Mouse (Mus musculus): Measurements from ENCODE around the gene Inhbe. TPM values are rescaled to one million over a fixed set of nuclear protein-coding genes. Genes with fewer than 3 reads are reported as not detected.

The Inhbe gene
- not detected for total RNA-seq (2022)

DNA sequence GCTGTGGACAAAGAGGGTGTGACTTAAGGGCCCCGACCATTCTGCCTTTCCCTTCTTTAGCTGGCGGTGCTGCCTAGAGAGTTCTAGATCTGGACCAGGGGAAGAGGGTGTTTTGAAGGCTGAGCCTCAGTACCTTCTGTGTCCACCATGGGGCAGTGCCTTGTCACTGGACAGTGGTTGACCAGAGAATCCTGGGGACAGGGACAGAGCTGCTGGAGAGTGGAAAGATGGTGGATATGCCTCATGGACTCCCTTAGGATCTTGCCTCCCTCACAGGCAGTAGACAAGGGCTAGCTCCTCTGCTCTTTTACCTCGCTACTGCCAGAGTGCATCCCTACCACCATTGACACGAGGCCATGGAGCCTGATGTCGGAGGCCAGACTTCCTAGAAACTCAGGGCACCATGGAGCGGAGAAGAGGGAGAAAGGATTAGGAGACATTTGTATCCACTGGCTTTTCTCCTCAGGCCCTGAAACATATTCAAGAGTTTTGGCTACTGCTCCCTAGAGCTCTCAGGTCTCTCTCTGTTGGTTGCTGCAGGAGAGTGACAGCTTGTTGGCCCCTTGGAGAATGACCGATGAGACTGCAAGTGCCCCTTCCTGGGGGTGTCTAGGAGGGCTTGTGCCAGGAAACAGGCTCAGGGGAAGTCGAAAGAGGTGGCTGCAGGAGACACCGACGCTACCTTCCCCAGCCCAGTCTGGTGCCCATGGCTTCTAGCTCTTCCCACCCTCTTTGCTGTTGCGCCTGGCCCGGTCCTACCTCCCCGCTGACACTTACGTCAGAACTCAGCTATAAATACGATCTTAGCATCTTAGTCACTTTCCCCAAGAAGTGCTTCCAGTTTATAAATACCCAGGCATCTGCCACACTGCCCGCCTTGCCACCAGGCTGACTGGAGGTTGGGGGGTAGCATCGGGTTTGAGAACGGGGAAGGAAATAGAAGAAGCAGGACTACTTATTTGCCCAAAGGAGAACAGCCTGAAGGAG lies at the start of gene Inhbe:
Gene Inhbe (minus strand): TSS at position 503 of the 987 bp plus-strand sequence.
- DNase-seq (ENCODE audit: low spot score), result peak; percentile 42

DNA sequence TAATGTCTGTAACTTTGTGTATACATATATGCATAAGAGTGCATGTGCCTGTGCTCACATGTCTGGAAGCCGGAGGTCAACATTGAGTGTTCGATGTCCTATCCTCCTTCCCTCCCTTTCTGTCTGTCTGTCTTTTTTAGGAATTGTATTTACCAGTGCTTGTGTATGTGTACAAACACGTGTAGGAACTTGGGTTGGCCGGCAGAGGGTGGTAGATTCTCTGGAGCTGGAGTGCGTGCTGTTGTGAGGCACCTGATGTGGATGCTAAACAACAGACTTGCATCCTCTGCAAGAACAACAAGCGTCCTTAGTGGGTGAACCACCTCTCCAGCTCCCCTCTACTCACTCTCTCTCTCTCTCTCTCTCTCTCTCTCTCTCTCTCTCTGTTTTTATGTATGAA lies 37.6 kb upstream of the Inhbe start:
- no peak for DNase-seq (ENCODE audit: low spot score)

DNA sequence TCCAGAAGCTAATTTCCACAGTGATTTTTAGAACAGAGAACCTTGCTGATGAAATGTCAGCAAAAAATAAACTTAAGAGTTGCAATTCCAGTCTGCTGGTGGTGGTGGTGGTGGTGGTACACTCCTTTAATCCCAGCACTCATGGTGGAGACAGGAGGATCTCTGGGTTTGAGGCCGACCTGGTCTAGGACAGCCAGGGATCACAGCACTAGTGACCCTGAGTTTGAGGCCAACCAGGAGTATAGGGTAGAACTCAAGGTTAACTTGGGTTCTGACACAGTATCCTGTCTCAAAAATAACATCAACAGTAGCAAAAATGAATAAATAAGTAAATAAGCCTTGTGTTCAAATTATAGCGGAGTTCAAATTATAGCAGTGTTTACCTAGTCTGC lies 27.5 kb upstream of the Inhbe start:
- no peak for DNase-seq (ENCODE audit: low spot score)

DNA sequence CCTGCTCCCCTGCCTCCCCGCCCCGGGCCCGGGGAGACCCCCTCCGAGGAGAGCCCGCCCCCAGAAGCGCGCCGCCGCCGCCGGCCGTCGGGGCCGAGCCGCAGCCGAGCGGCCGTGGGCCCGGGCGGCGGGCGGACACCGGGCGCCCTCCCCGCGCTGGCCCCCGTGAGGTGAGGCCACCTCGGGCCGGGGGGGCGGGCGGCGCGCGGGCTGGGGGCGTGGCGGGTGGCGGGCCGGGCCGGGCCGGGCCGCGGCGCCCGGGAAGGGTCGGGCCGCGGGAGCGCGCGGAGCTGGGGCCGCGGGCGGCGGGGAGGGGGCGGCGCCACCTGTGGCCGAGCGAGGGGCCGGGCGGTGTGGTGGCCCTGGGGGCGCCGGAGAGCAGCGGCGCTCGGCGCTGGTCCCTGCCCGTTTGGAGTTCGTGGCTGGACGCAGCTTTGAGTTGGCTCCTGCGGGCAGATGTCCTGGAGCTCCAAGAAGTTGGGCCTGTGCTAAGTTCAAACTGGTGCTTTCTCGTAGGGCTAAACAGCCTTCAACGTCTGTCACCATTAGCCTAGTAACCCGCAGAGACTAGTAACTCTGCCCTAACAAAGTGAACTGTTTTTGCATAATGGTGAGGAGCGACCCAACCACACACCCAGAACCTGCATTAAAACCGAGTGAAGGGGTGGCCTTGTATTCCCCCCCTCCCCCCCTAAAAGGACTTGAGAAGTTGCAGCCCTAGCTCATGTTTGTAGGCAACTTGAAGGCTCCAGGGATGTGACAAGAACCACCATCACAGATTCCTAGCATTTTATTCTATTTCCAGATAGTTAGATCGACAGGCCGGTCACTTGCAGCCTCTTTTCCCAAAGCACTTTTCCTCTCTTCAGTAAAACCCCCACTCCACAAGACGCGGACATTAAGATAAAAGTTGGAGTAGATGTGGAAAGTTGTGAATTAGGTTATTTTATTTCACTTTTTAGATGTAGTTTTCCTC lies 26.8 kb upstream of the Inhbe start:
- DNase-seq (ENCODE audit: low spot score), result peak; percentile 38

DNA sequence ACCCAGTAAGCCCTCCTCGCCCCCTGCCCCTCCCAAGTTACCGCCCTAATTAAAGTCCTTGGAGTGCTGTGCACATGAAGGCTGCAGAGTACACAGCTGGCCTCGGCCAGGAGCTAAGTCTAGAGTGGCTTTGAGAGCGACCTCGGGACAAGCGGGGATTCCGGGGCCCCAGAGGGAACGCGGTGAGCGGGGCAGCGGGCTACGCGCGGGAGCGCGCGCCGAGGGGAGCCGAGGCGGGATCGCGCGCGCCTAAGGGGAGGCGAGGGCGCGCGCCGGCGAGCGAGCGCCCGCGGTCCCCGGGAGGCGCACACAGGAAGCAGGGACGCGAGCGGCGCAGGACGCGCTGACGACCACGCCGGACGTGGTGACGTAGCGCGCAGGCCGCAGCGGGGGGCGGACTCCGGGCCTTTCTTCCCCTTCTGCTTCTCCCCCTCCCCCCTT lies 26.1 kb upstream of the Inhbe start, which contains the start of gene R3hdm2:
Gene R3hdm2 (plus strand): TSS at position 77 of the 441 bp plus-strand sequence.
- peak; percentile 78 for DNase-seq (ENCODE audit: low spot score)

DNA sequence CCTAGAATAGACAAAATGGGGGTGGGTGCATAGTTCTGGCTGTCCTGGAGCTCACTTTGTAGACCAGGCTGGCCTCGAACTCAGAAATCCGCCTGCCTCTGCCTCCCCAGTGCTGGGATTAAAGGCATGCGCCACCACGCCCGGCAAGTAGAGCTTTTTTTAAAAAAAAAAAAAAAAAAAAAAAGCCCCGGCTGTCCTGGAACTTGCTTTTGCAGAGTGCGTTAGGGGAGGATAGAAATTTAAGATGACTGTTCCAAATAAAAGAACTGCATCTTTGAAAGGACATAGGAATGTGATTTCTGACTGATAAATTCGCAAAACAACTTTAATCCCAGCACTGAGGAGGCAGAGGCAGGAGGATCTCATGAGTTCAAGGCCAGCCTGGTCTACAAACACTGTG lies 25.4 kb upstream of the Inhbe start:
- no peak for DNase-seq (ENCODE audit: low spot score)

DNA sequence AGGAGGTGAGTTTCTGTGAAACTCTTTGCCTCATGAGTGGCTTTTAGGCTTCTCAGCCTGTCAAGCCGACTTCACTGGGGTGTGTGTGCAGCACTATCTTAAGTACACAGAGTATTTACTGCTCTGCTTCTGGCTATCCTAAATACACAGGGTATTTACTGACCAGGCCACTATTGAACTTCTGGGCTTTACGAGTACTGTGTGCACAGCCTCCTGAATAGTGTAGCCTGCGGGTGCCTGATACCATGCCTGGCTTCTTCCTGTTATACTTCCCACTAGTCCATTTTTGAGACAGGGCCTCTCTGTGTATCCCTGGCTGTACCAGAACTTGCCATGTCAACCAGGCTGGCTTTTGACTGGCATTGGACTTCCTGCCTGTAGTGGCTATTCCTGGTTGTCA lies 23.5 kb upstream of the Inhbe start:
- no peak for DNase-seq (ENCODE audit: low spot score)

DNA sequence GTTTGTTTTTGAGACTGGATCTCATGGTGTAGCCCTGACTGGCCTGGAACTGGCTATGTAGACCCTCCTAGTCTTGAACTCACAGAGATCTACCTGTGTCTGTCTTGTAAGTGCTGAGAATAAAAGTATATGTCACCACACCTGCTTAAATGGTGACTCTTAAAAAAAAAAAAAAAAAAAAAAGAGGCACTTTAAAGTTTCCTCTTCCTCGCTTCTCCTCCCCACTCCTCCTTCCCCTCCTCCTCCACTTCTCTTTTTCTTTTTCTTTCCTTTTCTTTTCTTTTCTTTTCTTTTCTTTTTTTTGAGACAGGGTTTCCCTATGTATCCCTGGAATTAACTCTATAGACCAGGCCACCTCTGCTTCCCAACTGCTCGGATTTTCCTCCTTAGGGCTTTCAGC lies 16.8 kb upstream of the Inhbe start:
- no peak for DNase-seq (ENCODE audit: low spot score)

DNA sequence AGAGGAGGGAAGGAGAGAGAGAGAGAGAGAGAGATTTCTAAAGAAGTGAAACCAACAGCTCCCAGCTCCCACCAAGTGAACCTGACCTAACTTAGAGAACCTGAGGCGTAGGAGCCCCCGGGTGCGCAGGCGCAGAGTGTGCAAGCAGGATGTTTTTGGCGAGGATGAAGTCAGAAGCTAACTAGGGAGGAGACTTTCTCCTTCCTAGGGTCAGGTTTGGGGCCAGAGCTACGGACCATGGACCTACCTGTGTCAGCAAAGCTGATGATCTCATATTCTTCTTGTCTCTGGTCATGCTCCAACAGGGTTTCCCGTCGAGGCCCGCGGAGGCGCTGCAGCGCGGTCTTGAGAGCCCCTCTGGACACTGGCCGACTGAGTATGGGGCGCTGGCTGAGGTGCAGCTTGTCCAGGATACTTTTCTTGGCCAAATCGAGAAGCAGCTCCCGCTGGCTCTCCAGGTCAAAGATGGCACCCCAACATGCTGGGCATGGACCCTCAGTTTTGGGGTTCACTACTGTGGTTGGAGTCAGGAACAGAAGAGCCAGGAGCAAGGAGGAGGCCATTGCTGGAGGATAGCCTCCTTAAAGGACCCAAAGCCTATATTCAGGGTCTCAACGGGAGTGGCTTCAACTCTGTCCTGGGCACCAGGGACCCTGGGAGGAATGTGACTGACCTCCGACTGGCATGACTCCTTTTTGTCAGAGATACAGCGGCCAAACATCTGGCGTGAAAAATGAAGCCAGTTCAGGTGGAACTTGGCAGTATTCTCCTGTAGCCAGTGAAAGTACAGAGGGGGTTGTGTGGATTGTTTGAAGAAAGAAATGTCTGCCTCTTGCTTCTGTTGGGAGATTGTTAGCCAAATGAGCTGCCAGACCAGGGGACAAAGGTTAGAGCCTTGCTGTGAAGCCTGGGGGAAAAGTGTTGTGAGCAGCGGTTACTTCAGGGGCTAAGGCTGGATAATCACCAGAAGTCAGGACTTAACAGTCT lies 15.9 kb upstream of the Inhbe start, which contains the start of gene Inhbc:
Gene Inhbc (minus strand): TSS at position 598 of the 987 bp plus-strand sequence.
- DNase-seq (ENCODE audit: low spot score), result no peak

DNA sequence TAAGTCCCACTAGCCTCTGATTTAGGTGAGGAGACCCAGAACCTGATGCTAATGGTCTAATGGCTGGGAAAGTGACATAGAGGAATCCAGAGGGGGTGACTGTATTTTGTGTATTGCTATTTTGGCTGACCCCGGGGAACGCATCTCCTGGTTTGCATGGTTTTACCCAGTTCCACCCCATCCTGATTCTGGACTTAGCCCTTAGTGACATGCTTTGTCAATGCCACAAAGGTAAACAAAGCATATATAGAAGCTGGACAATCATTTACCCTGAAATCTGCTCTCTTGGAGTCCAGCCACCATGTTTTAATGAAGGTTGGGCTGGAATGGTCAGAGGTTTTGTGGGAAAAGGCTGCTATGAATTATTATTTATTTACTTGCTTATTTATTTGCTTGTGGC lies 14.1 kb upstream of the Inhbe start:
- DNase-seq (ENCODE audit: low spot score), result no peak

DNA sequence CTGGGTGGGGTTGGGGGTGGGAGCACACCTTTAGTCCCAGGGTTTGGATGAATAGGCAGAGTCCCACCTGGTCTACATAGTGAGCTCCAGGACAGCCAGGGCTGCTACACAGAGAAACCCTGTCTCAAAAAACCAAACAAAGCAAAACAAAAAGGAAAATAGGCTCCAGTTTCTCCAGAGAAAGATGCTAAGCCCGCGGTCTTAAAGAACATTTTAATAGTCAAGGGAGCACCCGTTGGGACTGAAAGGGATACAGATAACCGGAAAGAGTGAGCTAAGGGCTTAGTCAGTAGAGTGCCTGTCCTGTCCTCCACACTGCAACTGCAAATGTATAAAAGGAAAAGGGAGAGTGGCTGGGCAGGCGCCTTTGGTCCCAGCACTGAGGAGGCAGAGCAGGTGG lies 12.9 kb upstream of the Inhbe start:
- no peak for DNase-seq (ENCODE audit: low spot score)

DNA sequence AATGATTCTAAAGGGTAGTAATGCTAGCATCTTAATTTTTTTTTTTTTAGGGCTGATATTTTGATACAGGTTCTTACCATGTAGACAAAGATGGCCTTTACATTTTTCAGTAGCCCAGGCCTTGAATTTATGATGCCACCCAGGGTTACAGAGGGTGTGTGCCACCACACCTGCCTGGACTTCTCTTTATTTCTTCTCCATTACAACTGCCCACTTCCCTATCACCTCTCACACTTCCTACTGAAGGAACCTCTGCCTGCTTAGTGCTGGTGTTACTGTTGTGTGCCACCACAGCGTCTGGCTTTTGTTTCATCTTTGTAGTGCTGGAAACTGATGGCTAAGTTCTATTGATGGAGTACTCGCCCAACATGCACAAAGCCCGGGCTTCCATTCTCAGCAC lies 6.5 kb upstream of the Inhbe start:
- no peak for DNase-seq (ENCODE audit: low spot score)

DNA sequence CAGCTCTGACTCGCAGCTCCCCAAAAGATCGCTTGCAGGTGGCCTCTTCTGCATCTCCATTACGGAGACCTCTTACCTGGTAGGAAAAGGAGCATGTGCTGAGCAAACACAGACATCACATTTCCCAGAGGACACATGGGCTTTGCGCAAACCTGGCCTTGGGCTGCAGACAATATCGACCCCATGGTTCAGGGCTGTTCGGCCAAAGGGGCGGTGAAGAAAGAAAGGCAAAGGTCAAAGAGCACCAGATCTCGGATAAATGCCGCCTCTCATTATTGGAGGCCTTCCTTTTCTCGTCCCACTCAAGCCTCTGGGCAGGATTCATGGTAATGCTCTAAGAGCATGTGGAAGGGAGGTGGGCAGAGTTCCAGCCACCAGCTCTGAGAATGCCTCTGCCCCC lies 1.1 kb upstream of the Inhbe start:
- DNase-seq (ENCODE audit: low spot score), result no peak

DNA sequence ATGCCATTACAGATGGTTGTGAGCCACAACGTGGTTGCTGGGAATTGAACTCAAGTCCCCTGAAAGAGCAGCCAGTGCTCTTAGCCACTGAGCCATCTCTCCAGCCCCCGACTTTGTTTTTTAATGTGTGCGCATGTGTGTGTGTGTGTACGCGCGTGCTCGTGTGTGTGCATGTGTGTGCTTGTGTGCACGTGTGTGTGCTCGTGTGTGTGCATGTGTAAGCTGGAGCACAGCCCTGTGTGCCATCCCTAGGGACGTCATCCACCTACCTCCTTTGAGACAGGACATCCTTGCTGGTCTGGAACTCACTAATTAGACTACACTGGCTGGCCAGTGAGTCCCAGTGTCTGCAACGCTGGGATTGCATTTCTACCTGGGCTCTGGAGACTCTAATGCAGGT lies 1.4 kb downstream of the Inhbe start:
- no peak for DNase-seq (ENCODE audit: low spot score)

DNA sequence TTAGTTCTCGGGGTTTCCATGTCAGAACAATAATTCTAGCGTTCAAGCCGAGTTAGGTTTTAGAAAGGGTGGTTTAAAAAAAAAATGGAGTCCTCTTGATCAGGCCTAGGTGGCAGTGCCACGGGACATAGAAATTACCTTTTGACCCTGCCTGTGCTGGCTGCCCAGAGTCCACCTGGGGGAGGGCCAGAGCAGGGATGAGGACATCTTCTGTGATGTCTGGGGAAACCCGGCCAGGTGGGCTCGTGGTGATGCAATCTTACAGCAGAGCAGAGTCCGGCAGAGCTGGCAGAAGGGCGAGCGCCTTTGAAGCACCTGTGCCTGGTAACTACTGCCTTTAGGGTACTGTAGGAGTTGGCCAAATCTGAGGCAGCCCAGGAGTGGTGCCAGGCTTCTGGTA lies 2.0 kb downstream of the Inhbe start:
- DNase-seq (ENCODE audit: low spot score), result no peak

DNA sequence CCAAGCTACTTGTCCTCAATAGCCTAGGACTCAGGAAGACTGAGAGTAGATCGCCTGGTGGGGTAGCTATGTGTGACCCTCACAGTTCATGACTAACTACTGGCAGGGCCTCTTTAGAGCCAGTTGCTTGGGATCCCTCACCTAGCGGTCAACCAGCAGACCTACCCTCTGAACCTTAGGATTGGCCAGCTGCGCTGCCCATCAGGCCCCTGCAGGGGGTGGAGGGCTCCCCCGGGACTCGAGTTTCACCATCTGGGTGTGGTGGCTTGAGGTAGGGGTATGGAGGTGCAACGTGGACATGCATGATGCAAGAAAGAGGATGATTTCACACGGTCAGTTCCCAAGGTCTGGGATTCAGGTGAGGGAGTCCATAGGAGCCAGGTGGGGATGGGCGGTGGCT lies 2.5 kb downstream of the Inhbe start:
- DNase-seq (ENCODE audit: low spot score), result no peak

DNA sequence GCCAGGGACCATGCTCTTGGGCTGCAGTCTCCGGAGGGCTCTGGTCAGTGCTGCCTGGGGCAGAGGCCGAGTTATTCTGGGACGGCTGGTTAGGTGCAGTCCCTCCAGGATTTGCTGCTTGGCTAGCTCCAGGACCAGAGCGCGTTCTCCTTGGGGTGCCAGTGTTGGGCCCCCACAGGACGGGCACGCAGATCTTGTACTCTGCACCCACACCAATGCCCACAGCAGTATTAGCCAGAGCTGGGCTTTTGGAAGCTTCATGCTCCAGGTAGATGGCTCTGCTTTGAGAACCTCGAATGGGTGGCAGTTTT lies 3.0 kb downstream of the Inhbe start:
- DNase-seq (ENCODE audit: low spot score), result no peak

DNA sequence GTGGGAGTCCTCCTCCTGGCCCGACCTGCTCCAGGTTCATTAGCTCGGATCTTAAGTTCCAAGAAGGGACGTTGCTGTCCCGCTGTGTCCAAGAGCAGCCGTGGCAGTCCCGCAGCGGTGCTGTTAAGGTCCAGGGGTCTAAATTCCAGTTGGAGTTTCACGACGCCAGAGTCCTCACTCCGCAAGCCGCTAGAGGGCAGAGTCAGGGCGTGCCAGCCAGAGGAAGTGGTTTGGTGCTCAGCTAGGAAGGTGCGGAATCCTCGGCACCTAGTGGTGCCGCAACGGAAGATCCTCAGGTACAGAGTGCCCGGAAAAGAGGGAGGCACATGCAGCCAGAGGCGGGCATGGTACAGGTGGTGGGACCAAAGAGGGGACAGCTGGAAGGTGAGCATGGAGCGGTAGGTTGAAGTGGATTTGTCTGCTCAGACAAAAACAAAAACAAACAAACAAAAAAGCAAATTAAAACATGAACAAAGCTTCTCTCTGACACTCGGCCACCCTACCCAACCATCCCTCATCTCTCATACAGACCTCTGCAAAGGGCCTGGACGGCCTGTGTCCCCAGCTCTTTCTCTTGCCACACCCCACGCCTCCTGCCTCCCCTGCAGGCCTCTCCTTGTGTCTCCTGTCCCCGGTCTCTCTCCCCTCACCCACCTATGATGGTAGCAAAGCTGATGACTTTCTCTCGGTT lies 3.5 kb downstream of the Inhbe start:
- DNase-seq (ENCODE audit: low spot score), result no peak

DNA sequence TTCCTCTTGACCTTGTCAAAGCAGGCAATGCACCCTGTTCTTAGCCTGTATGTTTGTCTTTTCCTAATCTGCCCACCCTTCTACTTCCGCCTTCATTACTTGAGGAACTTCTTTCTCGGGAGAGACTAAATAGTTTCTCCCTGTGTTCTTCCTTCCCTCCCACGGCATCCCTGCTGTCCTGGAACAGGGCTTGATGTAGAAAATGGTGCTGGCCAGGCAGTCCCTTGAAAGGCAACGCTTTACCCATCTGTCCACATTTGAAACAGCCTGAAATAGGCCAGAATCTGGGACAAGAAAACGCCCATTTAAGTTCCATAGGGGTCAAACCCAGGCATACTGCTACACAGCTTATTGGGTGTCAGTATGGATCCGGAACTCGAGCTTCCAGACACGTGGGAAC lies 4.4 kb downstream of the Inhbe start:
- DNase-seq (ENCODE audit: low spot score), result no peak

DNA sequence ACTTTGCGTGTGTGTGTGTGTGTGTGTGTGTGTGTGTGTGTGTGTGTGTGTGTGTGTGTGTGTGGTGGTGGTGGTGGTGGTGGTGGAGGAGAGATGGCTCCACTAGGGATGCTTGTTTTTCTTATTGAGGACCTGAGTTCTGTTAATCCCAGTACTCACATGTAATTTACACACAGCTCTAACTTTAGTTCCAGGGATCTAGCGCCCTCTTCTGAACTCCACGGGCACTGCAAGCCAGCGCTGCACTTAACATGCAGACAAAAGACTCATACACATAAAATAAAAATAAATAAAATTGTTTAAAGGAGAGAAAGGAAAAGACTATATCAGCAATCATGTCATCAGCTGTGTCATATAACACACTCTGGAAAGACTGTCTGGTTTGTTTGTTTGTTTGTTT lies 5.3 kb downstream of the Inhbe start:
- no peak for DNase-seq (ENCODE audit: low spot score)

DNA sequence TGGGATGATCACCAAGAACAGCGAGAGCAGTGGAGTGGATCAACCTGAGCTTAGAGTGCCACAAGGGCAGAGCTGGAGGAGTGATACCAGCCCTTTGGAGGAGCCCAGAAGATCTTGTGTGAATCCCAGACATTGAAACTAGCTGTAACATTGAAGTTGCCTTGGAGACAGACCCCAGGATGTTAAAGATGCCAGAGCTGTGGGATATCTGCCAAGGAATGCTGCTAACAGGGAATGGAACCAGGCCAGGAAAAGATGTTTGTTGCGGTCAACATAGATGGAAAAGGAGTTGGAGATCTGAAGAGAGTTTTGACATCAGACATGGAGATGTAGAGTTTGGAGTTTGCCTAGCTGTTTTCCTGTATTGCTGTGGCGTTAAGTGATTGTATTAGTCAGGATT lies 8.0 kb downstream of the Inhbe start:
- DNase-seq (ENCODE audit: low spot score), result no peak
